Mouse (Mus musculus) layer of hippocampus, adult 9-11 months (tissue): Measurements from ENCODE around the gene Adamts7.

ENCODE experiments used
- DNase-seq: peaks from one replicate; pipeline ENCODE4 v3.0.0; 2022

Adamts7 gene

DNA sequence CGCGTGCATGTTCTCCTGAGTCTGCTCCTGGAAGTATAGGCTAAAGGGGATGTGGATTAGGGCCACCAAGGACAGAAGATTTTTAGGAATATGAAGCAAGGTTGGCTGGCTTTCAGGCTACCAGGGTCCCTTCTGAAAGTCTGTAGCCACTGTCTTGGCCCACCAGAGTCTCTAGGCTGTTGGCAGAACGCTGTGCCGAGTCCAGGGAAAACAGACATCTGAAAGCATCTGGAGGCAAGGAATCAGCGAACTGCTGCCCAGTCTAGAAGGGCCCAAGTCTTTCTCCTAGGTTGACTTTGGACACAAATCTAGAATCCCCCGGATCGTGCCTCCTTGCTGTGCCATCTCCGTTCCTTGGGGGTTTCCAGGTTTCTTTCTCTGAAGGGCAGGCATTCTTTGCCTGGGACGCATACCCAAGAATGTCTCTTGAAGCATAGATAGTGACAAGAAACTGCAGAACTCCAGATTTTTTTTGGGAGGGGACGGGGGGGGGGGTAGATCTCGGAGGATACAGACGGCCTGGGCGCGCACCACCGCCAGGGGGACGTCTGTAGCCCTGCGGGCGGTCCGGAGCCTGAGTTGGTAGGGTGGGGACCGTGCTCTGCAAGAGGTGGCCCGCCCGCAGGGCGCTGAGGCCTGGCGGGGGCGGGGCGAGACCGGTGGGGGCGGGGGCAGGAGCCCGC, 485 bp upstream of the Adamts7 start:
- no peak for DNase-seq

DNA sequence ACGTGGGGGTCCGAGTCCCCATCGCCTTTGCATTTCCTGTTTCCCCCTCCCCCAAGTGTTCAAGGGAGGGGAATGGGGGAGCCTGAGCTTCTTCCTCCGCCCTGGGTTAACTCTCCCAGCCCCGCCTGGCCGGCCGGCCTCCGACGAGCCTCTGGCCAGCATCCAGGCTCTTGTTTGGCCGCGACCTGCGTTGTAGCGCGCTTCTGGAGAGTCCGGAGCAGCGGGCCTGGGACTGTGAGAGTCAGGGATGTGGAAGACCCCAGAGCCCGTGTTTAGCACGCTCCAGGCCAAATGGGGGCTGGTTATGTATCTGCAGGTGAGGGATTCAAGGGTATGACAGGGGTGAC, 853 bp downstream of the Adamts7 start:
- DNase-seq, result no peak

DNA sequence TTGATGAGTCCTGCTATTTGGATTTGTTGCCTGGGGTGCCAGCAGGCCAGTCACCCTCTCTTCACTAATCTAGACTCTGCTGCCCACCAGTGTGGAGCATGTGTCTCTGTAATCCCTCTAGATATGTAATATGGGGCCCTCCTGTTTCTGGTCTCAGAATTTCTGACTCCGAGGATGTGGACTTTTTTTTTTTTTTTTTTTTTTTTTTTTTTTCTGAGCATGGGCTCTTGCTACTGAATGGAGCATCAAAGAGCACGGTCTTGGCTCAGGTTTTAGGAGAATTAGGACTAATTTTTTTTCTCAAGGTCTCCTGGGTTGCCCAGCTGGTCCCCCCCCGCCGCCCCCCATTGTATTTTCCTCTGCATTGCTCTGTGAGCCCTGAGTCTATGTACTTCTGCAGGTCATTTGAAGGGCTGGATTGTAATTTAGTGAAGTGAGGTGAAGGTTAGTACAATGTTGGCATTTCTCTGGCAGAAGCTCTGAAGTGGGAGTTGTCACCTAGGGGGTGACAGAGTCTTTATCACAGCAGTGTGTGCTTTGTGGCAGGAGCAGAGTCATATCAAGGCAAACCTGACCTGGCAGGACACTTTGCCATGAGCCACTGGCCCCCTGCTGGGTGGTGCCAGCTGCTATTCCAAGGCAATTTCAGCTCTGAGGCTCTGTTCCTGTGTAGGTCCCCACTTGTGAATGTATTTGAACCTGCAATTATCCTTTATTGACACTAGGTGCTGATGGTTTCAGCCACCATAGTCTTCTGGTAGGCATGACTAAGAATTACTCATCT, 2.0 kb downstream of the Adamts7 start:
- DNase-seq, result no peak

DNA sequence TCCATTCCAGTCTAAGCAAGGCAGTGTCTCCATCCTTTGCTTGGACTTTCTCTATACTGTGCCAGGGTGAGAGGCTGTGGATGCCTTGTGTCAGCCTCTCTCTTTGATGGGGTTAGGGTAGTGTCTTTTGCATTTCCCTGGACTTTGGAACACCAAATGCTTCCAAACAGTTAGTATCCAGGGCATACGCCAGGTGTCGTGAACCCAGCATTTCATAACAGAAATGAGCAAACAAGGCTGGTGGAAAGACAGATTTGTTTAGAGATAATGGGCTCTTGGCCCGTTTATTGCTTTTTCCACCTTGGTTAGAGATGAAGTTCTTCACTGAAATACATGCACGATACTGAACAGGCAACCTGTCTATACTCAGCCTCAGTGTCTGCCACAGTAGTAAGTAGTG, 2.7 kb downstream of the Adamts7 start:
- DNase-seq, result no peak

DNA sequence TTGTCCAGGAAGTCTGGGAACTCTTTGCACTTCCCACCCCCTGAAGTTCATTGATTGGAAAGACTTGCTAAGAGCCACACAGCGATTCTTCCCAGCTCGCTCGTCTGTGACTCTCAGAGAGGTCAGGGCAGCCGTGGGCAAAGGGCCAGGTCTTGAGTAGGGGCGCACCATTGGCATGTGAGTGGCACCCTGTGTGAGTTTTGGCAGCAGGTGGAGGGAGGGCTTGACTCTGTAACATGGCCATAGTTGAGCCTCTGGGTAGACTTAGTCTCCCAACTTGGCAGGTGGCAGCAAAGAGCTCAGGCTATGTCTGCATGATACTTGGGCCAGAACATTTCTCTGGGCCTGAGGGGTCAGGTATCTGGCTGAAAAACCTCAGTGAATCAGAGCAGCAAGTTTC, 3.7 kb downstream of the Adamts7 start:
- DNase-seq, result no peak

DNA sequence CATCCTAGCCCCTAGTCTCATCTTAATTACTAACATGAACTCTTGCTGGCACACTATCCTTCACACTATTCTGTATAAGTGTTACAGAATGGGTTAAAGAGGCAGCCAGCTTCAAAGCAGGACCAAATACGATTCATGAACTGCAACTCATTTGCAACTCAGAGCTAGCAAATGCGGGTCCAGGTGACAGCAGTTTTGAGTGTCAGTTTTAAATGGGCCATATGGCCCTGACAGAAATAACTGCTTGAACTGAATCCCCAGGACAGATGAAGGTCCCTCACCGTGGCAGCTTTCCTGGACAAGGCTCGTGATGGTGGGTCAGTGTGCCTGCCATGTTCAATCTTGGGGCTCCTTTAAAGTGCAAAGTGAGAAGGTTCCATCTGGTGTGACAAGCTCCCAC, 7.1 kb downstream of the Adamts7 start:
- DNase-seq, result no peak

DNA sequence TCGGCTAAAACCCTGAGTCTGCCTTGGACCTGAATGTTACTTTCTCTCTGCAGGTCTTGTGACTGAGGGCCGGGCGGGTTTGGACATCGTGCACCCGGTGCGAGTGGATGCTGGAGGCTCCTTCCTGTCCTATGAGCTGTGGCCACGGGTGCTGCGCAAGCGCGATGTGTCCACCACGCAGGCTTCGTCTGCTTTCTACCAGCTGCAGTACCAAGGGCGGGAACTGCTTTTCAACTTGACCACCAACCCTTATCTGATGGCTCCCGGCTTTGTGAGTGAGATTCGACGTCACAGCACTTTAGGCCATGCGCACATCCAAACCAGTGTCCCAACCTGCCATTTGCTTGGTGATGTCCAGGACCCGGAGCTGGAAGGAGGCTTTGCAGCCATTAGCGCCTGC, 8.6 kb downstream of the Adamts7 start:
- DNase-seq, result no peak

DNA sequence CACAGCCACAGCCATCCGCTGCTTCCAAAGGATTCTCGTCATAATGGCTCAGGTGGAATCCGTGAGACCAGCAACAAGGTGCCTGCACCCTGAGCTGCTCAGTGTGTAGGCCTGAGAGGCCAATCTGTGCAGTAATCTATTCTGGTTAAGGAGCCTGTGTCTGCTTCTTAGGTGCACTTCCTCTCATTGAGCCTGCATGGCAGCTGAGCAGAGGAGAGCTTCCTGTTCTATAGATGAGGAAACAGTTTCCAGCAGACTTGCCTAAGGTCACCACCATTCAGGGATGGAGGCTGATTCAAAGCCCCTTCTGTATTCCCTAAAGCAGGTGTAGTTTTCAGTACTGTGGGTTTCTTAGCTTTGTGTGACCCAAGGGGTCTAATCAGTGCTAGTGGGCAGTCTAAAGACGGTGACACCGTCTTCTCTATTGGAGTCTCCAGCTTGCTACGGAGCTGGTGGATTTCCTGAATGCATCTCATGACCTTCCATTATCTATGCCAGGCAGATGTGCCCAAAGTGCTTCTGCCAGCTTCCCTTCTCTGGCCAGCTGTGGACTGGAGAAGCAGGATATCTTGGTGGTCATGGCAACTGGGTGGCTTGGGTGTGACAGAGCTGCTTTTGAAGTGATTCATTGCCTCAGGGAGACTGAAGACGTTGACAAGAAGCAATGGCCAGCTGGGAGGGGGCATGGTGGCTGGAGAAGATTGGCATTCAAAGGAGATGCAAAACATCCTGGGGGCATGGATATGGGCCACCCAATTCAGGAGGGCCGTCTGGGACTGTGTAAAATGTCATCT, 9.9 kb downstream of the Adamts7 start:
- DNase-seq, result no peak

DNA sequence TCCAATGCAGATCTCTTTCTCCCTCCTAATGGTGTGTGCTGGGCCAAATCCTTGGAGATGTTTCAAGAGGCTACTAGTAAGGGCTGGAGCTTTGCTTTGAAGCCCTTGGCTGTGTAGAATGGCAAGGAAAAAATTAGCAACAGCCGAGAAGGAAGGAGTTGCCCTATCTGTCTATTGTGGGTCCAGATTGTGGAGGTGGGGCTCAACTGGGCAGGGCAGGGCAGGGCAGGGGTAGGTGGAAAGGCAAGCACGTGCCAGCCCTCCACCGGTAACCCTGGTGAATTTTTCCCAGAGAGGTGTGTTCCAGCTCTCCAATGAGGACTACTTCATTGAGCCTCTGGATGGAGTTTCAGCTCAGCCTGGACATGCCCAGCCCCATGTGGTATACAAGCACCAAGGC, 10.5 kb downstream of the Adamts7 start:
- DNase-seq, result no peak

DNA sequence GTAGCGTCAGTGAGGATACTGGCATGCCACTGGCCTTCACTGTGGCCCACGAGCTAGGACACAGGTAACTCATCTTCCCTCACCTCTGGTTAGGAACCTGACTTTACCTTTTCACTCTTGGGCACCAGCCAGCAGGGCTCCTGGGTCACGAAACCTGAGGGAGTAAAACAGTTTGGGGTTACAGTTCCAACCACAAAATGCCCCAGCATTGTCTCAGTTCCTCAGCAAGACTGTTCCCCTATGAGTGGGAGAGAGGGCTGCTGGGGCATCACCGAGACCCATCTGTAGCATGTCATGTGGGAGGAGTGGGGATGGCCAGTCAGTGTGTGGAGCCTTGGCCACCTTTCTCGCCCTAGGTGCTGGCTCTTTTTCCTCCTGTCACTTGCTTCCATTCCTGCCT, 16.5 kb downstream of the Adamts7 start:
- DNase-seq, result no peak

DNA sequence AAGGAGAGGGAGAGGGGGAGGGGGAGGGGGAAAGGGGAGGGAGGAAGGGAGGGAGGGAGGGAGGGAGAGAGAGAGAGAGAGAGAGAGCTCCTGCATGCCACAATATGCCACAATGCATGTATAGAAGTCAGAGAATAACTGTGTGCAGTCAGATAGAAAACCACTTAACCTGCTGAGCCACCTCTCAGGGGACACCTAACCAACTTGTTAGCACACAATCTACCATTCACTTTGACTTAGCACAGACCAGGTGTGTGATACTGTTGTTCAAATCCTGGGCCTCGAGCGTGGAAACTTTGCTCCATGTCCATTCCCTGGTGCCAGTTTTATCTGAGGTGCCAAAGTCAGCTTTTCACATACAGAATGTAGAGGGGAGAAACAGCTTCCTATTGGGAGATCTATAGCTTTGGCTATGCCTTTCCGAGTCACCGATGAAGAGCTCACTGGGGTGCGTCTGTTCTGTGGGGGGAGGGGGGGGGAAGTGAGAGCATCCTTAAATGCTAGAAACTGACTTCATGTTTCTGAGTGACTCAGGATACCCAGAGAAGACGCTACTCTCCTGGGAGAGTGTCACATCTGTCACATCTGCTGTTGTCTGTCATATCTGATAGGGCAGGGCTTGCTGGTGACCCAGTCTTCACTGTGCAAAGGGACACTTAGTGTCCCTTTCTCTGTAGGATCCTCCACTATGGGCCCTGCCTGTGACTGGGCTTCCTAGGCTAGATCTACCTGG, 19.0 kb downstream of the Adamts7 start:
- no peak for DNase-seq

DNA sequence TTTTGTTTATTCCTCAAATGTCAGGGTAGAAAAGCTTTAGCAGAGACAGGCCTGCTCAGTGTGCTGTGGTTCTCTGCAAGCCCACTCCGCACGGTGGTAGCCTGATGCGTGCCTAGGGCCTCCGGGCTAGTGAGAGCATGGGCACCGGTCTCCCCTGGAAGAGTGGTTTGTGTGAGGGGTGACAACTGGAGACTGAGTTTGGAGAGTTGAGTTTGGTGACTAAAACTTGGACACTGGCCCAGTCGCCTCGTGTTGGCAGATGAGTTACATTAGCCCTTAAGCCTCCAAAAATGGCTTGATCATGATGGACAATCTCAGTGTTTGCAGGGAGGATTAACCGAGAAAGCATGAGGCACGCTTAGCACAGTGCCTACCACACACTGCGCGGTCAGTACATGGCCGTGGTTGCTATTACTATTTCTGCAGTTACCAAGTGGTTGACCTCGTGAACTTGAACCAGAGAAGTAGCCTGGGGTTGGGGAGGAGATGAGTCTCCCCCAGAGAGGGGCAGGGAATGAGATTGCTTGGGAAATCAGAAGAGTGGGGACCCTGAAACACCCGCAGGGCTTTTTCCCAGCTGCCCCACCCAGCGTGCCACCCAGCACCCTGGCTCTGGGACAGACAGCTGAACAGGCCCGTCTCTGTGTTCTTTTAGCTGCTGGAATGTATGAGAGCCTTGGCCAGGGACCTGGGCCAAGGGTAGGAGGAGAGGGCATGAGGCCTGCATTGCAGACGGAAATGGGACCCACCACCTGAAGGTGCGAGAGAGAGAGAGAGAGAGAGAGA, 20.0 kb downstream of the Adamts7 start:
- no peak for DNase-seq

DNA sequence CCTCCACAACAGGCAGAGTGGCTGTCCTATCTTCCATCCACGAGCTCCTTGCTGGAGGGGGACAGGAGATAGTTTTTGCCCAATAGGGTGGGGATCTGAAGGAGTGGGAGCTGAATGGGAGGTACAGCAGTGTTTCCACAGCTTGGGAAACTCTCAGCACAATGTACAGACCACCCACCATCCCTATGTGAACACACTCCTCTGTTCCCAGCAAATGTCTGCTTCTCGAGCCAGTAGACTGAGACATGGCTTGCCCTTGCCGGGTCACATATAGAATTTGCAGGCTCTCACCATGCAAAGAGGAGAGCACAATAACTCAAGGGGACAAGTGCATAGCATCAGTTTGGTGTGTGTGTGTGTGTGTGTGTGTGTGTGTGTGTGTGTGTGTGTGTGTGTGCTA, 20.7 kb downstream of the Adamts7 start:
- DNase-seq, result no peak

DNA sequence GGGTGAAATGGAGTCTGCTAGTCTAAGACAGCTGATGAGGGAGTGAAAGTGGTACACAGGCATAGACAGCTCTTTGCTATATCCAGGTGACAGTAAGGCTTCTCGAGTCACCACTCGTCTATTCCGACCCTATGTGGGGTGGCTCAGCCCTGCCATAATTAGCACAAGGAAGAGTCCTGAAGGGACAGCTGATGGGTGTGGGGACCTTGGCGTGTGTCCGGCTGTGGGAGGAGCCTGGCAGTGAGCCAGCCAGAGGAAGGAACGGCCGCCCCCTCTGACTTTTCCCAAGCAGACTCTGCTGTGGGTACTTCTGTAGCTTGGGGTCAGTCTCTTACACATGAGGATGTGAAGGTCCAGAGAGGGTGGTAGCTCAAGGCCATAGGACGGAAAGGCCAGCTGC, 21.2 kb downstream of the Adamts7 start:
- DNase-seq, result no peak

DNA sequence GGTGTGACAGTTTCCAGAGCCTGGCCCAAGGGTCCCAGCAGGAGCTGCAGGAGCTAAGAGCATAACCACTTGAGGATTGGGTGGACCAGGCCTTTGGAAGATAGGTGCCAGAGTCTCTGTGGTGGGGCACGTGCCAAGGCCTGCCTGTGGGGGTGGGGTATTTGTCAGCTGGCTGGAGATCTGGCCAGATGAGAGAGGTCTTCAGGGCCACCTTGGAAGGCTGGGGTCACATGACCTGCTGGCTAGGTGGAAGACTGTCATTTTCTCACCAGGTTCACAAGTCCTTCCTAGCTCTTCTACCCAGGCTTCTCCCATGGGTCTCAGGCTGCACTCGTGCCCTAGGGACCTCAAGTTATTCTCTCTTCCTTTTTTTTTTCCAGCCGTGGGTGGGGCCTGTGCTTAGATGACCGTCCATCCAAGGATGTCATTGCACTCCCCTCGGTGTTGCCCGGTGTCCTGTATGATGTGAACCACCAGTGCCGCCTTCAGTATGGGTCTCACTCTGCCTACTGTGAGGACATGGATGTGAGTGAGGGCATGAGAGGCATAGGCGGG, 22.6 kb downstream of the Adamts7 start:
- no peak for DNase-seq

DNA sequence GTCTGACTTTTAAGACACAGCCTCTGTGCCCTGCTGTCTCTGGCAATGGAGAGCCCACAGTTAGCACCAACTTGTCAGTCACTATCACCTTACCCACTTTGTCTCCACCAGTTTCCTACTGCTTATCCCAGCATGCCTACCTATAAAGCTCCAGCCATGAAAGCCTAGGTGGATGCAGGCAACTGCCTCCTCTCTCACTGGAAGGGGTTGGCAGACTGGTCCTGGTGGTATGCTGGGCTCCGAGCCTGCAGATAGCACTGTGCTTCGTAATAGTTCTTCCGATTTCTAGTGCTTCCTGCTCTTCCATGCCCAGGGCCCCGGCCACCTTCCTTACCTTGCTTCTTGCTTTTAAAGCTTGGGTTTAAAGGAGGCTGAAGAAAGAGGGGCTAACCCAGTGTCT, 26.0 kb downstream of the Adamts7 start:
- no peak for DNase-seq

DNA sequence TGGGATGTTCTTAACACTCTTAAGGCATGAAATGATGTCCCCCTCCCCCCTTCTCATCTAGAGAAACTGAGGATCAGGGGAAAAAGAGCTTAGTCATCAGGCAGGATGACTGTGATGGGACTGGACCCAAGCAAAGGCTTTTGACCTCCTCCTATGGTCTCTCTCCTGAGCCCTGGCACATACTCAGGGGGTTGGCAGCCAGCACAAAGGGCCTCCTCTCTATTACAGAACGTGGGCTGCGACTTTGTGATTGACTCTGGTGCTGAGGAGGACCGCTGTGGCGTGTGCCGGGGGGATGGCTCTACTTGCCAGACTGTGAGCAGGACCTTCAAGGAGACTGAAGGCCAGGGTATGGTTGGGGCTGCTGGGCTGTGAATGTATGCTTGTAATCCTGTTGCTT, 26.5 kb downstream of the Adamts7 start:
- DNase-seq, result no peak

DNA sequence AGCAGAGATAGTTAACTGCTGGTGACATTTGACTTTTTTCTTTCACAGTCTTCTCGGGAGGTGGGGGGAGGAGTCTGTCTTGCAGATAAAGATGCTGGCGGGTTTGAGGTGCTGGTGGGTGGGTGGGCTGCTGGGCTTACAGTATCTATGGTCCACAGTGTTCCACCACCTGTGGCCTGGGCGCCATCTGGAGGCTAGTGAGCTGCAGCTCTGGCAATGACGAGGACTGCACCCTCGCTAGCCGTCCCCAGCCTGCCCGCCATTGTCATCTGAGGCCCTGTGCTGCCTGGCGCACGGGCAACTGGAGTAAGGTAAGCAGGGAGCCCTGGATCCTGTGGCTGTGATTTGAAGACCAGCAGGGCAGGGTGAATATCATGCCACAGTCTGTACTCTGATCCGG, 32.1 kb downstream of the Adamts7 start:
- DNase-seq, result no peak

DNA sequence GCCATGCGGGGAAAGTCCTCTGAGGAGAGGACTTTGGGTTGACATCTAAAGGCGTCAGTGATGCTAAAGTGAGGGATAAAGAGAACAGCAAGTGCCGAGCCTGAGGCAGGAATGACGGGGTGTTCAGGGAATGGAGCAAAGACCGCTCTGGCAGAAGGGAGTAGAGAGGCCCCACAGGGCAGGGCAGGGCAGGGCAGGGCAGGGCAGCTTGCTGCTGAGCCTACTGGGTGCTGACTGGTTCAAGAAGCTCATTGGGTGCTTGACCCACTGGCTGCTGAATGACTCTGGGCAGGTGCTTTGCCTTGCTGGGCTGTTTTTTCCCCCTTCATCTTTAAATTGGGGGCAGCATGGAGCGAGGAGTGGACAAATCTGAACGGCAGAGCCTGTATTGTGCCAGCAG, 33.4 kb downstream of the Adamts7 start:
- no peak for DNase-seq

DNA sequence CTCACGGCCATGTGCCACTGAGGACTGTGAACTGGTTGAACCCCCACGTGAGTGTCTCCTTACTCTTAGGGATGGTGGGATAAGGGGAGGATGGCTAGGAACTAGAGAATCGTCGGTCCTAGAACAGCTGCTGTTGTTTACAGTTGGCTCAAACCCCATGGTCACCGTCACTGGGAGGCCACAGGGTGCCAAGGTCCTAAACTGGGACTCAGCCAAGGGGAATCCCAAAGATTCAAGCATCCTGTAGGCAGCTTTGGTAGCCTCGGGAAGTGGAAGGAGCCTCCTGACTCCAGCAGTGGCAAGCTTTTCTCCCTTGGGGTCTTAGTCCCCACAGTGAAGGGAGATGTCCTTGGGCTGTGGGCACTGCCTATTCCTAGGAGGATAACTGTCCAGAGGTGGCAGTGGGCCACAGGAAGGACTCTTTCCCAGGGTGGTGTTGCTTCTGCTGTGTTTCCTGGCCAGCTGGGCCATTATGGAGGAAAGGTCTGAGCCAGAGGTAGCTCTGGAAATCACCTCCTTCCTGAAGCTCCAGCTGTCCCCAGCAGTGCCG, 34.3 kb downstream of the Adamts7 start:
- DNase-seq, result no peak

DNA sequence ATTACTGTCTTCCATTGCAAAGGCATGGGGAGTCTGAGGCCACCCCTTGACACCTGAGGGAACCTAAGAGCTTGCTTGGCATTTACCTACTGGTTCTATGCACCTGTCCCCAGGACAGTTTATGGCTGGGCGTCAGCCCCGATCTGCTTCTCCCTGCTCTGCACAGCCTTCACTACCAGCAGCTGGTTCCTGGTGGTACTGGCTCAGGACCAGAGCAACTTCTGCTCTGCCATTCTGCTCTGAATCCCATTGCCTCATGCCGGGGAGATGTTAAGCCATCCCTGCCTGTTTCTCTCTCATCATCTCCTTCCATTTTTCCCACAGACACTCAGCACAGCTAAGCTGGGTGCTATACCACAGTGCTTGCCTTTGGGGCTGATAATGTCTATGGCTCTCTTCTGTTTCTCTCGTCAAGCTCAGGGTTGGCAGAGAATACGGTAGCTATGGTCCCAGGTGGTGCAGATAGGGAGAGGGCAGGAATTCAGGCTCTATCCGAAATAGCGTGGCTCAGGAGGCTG, 35.1 kb downstream of the Adamts7 start:
- no peak for DNase-seq
